Mouse (Mus musculus): ENCODE data around the gene BC030870. TPM values are rescaled to one million over a fixed set of nuclear protein-coding genes. Genes with fewer than 3 reads are reported as not detected.

BC030870 gene
- polyA plus RNA-seq, 1 experiment from 2014 or later, result 0.13 TPM

DNA sequence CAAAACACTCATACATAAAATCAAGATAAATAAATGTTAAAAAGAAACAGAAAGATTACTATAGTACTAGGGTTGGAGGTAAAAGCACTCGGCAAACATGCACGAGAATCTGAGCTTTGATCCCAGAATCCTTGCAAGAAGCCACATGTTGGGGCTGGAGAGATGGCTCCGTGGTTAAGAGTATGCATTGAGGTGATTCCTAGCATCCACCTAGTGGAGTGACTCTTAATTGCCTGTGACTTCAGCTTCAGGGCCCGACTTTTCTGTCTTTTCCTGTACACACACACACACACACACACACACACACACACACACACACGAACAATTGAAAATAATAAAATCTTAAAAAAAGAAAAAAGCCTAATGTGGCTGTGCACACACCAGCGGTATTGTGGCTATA, 20.4 kb downstream of the BC030870 start:
- no peak overlapping the region for H3K4me3 ChIP-seq (replicated peaks)
- no peak for DNase-seq
- WGBS (ENCODE audit: insufficient replicate concordance), result 57% methylated on average over 6 of the region's 6 CpGs
- H3K27ac ChIP-seq, result no peak overlapping the region
- H3K9me3 ChIP-seq (replicated peaks), result no peaks in the 10 kb centered on the region
- no peaks in the 10 kb centered on the region for H3K36me3 ChIP-seq
- no peaks in the 10 kb centered on the region for H3K4me1 ChIP-seq (replicated peaks)
- H3K9ac ChIP-seq, result no peak overlapping the region
- no peak for ATAC-seq (ENCODE audit: low read depth)
- H3K4me2 ChIP-seq, result no peak overlapping the region
- no peaks in the 10 kb centered on the region for H3K27me3 ChIP-seq

DNA sequence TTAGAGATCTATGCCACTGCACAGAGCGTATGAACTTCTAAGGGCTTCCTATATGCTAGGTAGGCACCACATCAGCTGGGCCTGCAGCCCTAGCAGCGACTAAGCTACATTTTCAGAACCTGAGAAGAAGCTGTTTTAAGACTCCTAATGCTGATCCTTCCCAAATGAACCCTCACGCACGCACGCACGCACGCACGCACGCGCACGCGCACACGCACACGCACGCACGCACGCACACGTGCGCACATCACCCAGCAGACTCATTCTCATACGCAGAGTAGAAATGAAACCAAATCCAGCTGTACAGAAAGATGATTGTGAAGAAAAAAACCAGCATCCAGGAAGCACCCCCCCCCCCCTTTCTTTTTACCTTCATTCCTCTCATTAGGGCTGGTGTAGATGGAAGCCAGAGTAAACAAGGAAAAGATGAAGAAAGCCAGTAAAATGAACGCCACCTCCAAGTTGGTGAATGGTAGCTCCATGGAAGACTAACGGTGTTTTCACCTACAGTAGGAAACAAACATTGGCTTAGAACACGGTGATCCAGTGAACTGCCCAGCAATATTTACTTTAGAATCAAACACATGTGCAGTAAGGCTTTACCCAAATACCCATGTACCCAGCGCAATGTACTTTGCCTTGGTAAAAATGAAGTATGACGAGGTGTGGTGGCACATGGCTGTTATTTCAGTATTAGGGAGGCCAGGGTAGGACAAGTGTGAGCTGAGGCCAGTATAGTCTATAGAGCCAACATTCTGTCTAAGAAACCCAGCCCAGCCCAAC, 21.2 kb downstream of the BC030870 start:
- Histone ChIP-seq H3K4me2 (no peak overlapping the region), H3K9ac (no peak overlapping the region), H3K4me3 (replicated peaks) (no peak overlapping the region), H3K9me3 (replicated peaks) (no peaks in the 10 kb centered on the region), H3K27ac (no peak overlapping the region), H3K27me3 (no peaks in the 10 kb centered on the region), H3K4me1 (replicated peaks) (no peaks in the 10 kb centered on the region), H3K36me3 (no peaks in the 10 kb centered on the region)
- no peak for DNase-seq
- ATAC-seq (ENCODE audit: low read depth), result no peak
- 87% methylated on average over 25 of the region's 25 CpGs for WGBS (ENCODE audit: insufficient replicate concordance)

DNA sequence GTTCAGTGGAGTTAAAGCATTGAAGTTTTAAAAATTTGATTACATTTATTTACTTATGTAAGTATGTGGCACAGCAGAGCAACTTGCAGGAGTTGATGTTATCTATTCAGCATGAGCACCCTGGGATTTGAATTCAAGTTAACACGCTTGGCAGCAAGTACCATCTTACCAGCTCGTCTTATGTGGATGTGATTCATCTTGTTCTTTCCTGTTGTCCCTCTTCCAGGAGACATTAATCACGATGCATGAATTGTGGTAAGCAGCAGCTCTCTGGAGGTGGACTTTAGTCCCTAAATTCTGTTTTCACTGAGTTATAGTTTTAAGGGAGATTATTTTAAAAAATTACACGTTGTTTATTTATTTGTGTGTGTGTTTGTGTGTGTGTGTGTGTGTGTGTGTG, 25.3 kb downstream of the BC030870 start:
- H3K4me3 ChIP-seq (replicated peaks), result no peak overlapping the region
- no peak overlapping the region for H3K27ac ChIP-seq
- WGBS (ENCODE audit: insufficient replicate concordance), result 42% methylated on average over 4 of the region's 4 CpGs
- H3K9me3 ChIP-seq (replicated peaks), result no peaks in the 10 kb centered on the region
- H3K9ac ChIP-seq, result no peak overlapping the region
- H3K4me1 ChIP-seq (replicated peaks), result no peaks in the 10 kb centered on the region
- DNase-seq (no peak), ATAC-seq (ENCODE audit: low read depth) (no peak)
- H3K36me3 ChIP-seq, result no peaks in the 10 kb centered on the region
- H3K4me2 ChIP-seq, result no peak overlapping the region
- no peaks in the 10 kb centered on the region for H3K27me3 ChIP-seq

DNA sequence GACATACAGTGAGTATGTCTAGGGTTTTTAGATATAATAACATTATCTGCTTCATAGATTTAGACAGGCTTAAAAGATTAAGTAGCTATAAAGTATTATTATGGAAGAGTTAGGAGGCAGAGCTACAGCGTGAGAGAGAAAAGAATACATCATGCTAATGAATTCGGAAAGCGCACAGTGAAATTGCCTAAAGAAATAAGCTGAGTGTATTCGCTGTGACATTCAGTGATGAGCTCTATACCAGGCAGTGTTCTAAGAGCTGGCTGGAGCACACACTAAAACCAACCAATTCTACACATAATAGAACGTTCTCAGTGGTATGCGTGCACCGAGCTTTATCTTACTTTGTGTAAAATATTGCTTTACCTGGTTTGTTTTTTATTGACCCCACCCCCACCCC, 25.7 kb downstream of the BC030870 start:
- H3K4me1 ChIP-seq (replicated peaks), result no peaks in the 10 kb centered on the region
- no peak overlapping the region for H3K27ac ChIP-seq
- H3K4me2 ChIP-seq, result no peak overlapping the region
- H3K9ac ChIP-seq, result no peak overlapping the region
- H3K4me3 ChIP-seq (replicated peaks), result no peak overlapping the region
- H3K27me3 ChIP-seq, result no peaks in the 10 kb centered on the region
- DNase-seq, result no peak
- H3K9me3 ChIP-seq (replicated peaks), result no peaks in the 10 kb centered on the region
- 75% methylated on average over 7 of the region's 7 CpGs for WGBS (ENCODE audit: insufficient replicate concordance)
- ATAC-seq (ENCODE audit: low read depth), result no peak
- no peaks in the 10 kb centered on the region for H3K36me3 ChIP-seq

DNA sequence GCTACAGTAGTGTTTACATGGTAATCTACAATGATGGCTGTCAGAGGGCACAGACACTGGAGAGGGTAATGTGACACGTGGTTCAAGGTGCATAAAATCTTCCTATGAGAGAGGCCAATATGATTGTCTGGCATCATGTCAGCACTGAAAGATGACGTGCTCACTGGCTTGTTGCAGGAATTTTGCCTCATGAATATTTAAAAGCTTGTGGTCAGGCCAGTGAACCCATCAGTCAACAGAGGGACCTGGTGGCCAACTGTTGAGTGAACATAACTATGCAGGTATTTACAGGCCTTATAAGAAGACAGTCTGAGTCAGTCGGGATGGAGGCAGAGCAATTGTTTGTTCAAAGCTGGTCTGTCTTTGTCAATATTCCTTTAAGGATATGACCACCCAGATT, 29.6 kb downstream of the BC030870 start:
- DNase-seq (no peak), ATAC-seq (ENCODE audit: low read depth) (no peak)
- no peak overlapping the region for H3K27ac ChIP-seq
- no peaks in the 10 kb centered on the region for H3K27me3 ChIP-seq
- no peaks in the 10 kb centered on the region for H3K36me3 ChIP-seq
- no peaks in the 10 kb centered on the region for H3K4me1 ChIP-seq (replicated peaks)
- WGBS (ENCODE audit: insufficient replicate concordance), result 50% methylated on average over 3 of the region's 3 CpGs
- H3K4me2 ChIP-seq, result no peak overlapping the region
- H3K9ac ChIP-seq, result no peak overlapping the region
- no peaks in the 10 kb centered on the region for H3K9me3 ChIP-seq (replicated peaks)
- H3K4me3 ChIP-seq (replicated peaks), result no peak overlapping the region

DNA sequence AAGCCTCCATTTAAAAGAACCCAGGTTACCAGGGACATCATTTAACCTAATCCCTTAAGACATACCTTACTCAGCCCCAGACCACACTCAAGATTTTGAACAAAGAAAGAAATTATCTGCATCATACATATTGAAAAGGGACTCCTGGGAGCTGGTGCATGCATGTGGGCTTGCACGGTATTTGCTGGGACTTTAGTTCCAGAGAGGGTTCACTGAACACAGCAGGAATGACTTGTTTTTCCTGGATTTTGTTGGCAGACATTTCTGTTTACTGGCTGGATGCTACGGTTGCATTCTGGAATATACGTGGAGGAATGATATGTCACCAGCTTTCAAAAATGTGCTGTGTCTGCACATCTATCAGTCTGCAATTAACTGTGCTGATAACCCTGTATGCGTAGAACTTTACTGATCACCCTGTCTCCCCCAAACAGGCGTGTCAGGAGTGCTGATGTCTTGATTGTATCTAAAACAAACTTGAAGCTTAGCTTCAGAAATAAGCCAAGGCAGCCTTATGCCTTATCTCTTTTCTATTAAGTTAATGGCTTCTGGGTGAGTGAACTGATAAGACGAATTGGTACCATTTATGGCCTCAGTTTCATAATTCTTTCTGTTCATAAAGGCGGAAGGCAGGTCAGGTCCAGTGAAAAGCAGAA, 31.5 kb downstream of the BC030870 start:
- 57% methylated on average over 7 of the region's 7 CpGs for WGBS (ENCODE audit: insufficient replicate concordance)
- DNase-seq (no peak), ATAC-seq (ENCODE audit: low read depth) (no peak)
- Histone ChIP-seq H3K4me2 (no peak overlapping the region), H3K9me3 (replicated peaks) (no peaks in the 10 kb centered on the region), H3K4me1 (replicated peaks) (no peaks in the 10 kb centered on the region), H3K9ac (no peak overlapping the region), H3K36me3 (no peaks in the 10 kb centered on the region), H3K27me3 (no peaks in the 10 kb centered on the region), H3K27ac (no peak overlapping the region), H3K4me3 (replicated peaks) (no peak overlapping the region)

DNA sequence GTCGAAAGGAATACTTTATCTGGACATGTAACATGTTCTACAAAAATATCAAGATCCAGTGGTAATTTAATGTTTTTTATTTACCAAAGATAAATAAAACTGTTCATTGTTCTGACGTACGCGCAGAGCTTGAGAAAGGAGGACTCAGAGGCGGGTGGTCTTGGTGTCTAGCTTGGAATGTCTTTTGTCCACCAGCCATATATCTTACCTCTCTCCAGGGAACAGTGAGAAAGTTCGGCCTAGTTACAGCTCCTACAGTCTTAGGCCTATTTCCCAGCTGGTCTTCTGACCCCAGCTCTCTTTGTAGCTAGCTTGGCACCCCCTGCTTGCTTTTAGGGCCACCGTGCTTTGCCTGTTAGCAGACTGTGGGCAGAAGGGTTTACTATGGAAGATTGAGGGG, 39.6 kb downstream of the BC030870 start:
- H3K4me1 ChIP-seq (replicated peaks), result no peaks in the 10 kb centered on the region
- no peaks in the 10 kb centered on the region for H3K27me3 ChIP-seq
- H3K4me2 ChIP-seq, result no peak overlapping the region
- H3K27ac ChIP-seq, result no peak overlapping the region
- DNase-seq (no peak), ATAC-seq (ENCODE audit: low read depth) (no peak)
- no peaks in the 10 kb centered on the region for H3K9me3 ChIP-seq (replicated peaks)
- WGBS (ENCODE audit: insufficient replicate concordance), result 68% methylated on average over 7 of the region's 7 CpGs
- H3K4me3 ChIP-seq (replicated peaks), result no peak overlapping the region
- no peak overlapping the region for H3K9ac ChIP-seq
- no peaks in the 10 kb centered on the region for H3K36me3 ChIP-seq

DNA sequence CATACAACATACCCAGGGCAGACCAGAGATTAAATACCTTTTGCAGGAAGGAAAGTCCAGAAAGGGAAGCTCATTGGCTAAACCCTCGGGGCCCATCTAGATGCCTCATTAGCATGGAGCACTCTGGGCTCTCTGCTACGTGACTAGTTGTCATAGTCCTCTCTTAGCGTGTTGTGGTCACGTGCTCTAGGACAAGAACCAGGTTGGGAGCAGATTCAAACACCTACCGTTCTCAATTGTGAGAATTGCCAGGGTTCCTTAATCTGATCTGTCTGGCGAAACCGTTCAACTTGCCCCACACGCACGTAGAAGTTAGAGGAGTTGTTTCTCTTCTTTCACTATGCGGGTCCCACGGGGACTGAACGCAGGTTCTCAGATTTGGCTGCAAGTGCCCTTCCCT, 41.2 kb downstream of the BC030870 start:
- no peak for DNase-seq
- no peak overlapping the region for H3K9ac ChIP-seq
- no peak overlapping the region for H3K4me3 ChIP-seq (replicated peaks)
- 76% methylated on average over 12 of the region's 12 CpGs for WGBS (ENCODE audit: insufficient replicate concordance)
- ATAC-seq (ENCODE audit: low read depth), result no peak
- no peaks in the 10 kb centered on the region for H3K9me3 ChIP-seq (replicated peaks)
- H3K4me1 ChIP-seq (replicated peaks), result no peaks in the 10 kb centered on the region
- H3K4me2 ChIP-seq, result no peak overlapping the region
- H3K27ac ChIP-seq, result no peak overlapping the region
- H3K36me3 ChIP-seq, result no peaks in the 10 kb centered on the region
- H3K27me3 ChIP-seq, result no peaks in the 10 kb centered on the region

DNA sequence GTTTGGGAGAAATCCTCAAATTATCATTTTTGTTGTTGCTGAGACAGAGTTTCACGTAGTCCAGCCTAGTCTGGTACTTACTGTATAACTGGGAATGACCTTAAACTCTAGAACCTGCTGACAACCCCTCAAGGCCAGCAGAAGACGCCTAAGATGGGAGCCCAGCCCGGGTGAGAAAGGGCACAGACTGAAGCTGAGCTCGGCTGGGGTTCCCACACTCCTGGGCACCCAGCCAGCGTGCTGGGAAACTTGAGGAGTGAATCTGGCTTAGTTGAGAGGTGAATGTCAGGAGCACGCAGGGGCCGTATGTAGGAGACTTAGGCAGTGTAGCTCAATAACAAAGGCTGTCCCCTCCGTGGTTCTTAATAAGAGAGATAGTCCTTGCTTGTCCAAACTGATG, 41.7 kb downstream of the BC030870 start:
- Histone ChIP-seq H3K27ac (no peak overlapping the region), H3K4me3 (replicated peaks) (no peak overlapping the region), H3K9ac (no peak overlapping the region), H3K36me3 (no peaks in the 10 kb centered on the region), H3K4me2 (no peak overlapping the region), H3K9me3 (replicated peaks) (no peaks in the 10 kb centered on the region), H3K4me1 (replicated peaks) (no peaks in the 10 kb centered on the region), H3K27me3 (no peaks in the 10 kb centered on the region)
- ATAC-seq (ENCODE audit: low read depth), result no peak
- DNase-seq, result no peak
- WGBS (ENCODE audit: insufficient replicate concordance), result 59% methylated on average over 8 of the region's 8 CpGs

DNA sequence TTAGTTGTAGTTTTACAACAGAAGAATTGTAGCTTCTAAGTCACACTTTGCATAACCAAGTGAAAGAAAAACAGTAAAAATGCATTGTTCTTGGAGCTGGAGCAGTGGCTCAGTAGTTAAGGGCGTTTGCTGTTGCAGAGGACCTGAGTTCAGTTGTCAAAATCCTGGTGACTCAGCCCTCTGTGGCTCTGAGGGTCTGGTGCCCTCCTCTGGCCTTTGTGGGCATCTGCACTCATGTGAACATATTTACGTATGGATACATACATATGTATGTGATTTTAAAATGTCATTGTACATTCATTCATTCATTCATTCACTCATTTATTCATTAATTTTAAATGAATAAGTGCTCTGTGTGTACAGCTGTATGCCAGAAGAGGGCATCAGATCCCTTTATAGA, 43.7 kb downstream of the BC030870 start:
- no peak overlapping the region for H3K4me3 ChIP-seq (replicated peaks)
- H3K9ac ChIP-seq, result no peak overlapping the region
- WGBS (ENCODE audit: insufficient replicate concordance), result 57% methylated on average over 2 of the region's 2 CpGs
- ATAC-seq (ENCODE audit: low read depth) (no peak), DNase-seq (no peak)
- no peaks in the 10 kb centered on the region for H3K27me3 ChIP-seq
- no peak overlapping the region for H3K4me2 ChIP-seq
- no peaks in the 10 kb centered on the region for H3K36me3 ChIP-seq
- H3K27ac ChIP-seq, result no peak overlapping the region
- no peaks in the 10 kb centered on the region for H3K9me3 ChIP-seq (replicated peaks)
- no peaks in the 10 kb centered on the region for H3K4me1 ChIP-seq (replicated peaks)

DNA sequence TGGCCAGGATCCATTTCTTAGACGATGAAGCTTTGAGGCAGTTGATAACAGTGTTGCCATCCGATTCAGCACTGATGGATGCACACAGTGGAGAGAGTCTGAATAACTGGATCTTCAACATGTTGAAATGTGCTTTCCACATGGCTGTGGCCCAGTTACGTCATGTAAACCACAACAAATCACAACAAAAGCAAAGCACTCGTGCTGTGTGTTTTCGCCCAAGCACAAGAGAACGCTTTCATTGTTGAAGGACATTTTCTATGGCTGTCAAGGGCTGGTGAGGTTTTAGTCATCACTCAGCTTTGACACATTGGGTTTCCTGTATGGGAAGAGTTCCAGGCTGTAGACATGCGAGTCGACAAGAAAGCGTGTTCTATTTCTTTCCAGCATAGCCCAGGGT, 48.6 kb downstream of the BC030870 start:
- H3K9me3 ChIP-seq (replicated peaks), result no peaks in the 10 kb centered on the region
- H3K27ac ChIP-seq, result no peak overlapping the region
- no peaks in the 10 kb centered on the region for H3K4me1 ChIP-seq (replicated peaks)
- no peak for DNase-seq
- no peak for ATAC-seq (ENCODE audit: low read depth)
- H3K4me3 ChIP-seq (replicated peaks), result no peak overlapping the region
- 36% methylated on average over 9 of the region's 9 CpGs for WGBS (ENCODE audit: insufficient replicate concordance)
- H3K27me3 ChIP-seq, result no peaks in the 10 kb centered on the region
- no peak overlapping the region for H3K4me2 ChIP-seq
- no peaks in the 10 kb centered on the region for H3K36me3 ChIP-seq
- H3K9ac ChIP-seq, result no peak overlapping the region

DNA sequence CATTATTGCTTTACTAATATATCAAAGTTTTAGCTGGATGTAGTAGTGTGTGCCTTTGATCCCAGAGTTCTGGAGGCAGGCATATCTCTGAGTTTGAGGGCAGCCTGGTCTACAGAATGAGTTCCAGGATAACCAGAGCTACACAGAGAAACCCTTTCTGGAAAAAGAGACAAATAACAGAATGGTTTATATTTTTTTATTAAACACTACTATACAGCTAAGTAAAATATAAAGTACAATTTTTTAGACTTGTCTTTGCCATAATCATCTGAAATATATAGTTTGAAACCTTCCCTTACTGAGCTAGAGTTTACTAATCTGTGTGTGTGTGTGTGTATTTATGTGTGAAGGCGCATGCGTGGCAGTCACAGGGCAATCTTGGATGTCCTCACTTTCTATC, 54.6 kb downstream of the BC030870 start, which contains the start of gene Gm10663:
Gene Gm10663 (plus strand): TSS at position 301 of the 400 bp plus-strand sequence.
- DNase-seq, result no peak
- no peak for ATAC-seq (ENCODE audit: low read depth)
- no peak within 1 kb of the TSS for H3K9ac ChIP-seq
- H3K36me3 ChIP-seq, result no peaks in the 10 kb centered on the region
- WGBS (ENCODE audit: insufficient replicate concordance), result 86% methylated on average over 2 of the region's 2 CpGs
- no peaks in the 10 kb centered on the region for H3K4me1 ChIP-seq (replicated peaks)
- H3K4me3 ChIP-seq (replicated peaks), result no peak within 1 kb of the TSS
- no peak within 1 kb of the TSS for H3K27ac ChIP-seq
- H3K4me2 ChIP-seq, result no peak within 1 kb of the TSS
- no peaks in the 10 kb centered on the region for H3K9me3 ChIP-seq (replicated peaks)
- H3K27me3 ChIP-seq, result no peaks in the 10 kb centered on the region
